Mouse (Mus musculus): Measurements from ENCODE around the gene Snd1.
A peak's percentile ranks its signal among the peaks of the same experiment; 100 is the strongest.

Gene Snd1

GRCm38 (mm10) chr6:28822296-28822695, 347.4 kb downstream of the Snd1 start:
- DNase-seq: no peak

- DNase-seq: no peak
Observed at GRCm38 (mm10) chr6:28823375-28823774, 348.4 kb downstream of the Snd1 start.

- no peak for DNase-seq
Observed at GRCm38 (mm10) chr6:28823802-28824201, 348.9 kb downstream of the Snd1 start.

GRCm38 (mm10) chr6:28825894-28826293, 351.0 kb downstream of the Snd1 start:
- no peak for DNase-seq

GRCm38 (mm10) chr6:28826689-28827389, 351.9 kb downstream of the Snd1 start:
- DNase-seq: no peak

- no peak for DNase-seq
Observed at GRCm38 (mm10) chr6:28827565-28827964, 352.6 kb downstream of the Snd1 start.

- peak; percentile 39 for DNase-seq
Observed at GRCm38 (mm10) chr6:28828593-28828992, 353.7 kb downstream of the Snd1 start.

GRCm38 (mm10) chr6:28830306-28830705, 355.4 kb downstream of the Snd1 start:
- DNase-seq: no peak

- no peak for DNase-seq
Observed at GRCm38 (mm10) chr6:28831011-28831853, 356.3 kb downstream of the Snd1 start, which contains the start of gene Lrrc4. TSS of gene Lrrc4 (minus strand) at chr6:28831747.

- DNase-seq: peak; percentile 78
Observed at GRCm38 (mm10) chr6:28831854-28832750, 357.2 kb downstream of the Snd1 start.

- peak; percentile 79 for DNase-seq
Observed at GRCm38 (mm10) chr6:28832751-28833291, 357.9 kb downstream of the Snd1 start.

- DNase-seq: peak; percentile 75
Observed at GRCm38 (mm10) chr6:28833380-28833822, 358.5 kb downstream of the Snd1 start.

- no peak for DNase-seq
Observed at GRCm38 (mm10) chr6:28834046-28834445, 359.1 kb downstream of the Snd1 start.

GRCm38 (mm10) chr6:28836600-28836999, 361.7 kb downstream of the Snd1 start:
- DNase-seq: no peak

- no peak for DNase-seq
Observed at GRCm38 (mm10) chr6:28841569-28841968, 366.6 kb downstream of the Snd1 start.

GRCm38 (mm10) chr6:28842375-28843276, 367.7 kb downstream of the Snd1 start:
- peak; percentile 67 for DNase-seq

- DNase-seq: no peak
Observed at GRCm38 (mm10) chr6:28845610-28846009, 370.7 kb downstream of the Snd1 start.

- no peak for DNase-seq
Observed at GRCm38 (mm10) chr6:28847616-28848015, 372.7 kb downstream of the Snd1 start.

GRCm38 (mm10) chr6:28848285-28848794, 373.4 kb downstream of the Snd1 start:
- DNase-seq: no peak

- no peak for DNase-seq
Observed at GRCm38 (mm10) chr6:28848891-28849290, 374.0 kb downstream of the Snd1 start.

GRCm38 (mm10) chr6:28849317-28849716, 374.4 kb downstream of the Snd1 start:
- no peak for DNase-seq

Data from embryo, embryonic 11 days (tissue).